Mouse (Mus musculus) heart, embryonic 15.5 days (tissue): ENCODE data around the gene Rnf38. TPM values are rescaled to one million over a fixed set of nuclear protein-coding genes. Genes with fewer than 3 reads are reported as not detected.

Experiments
- ATAC-seq: fragments of 200-750 bp; cut with Nextera tagmentation; replicated peaks from 2 replicates; pipeline ENCODE4 v1.8.0; 2017; ENCODE audit warnings: low read depth, moderate TSS enrichment; ENCODE audit not compliant: insufficient number of reproducible peaks, insufficient read depth, low FRiP score
- H3K27ac ChIP-seq: fragments of 300-500 bp; sonication (generic); 2 replicates; pipeline ENCODE4 v1.5.1; 2015; ENCODE audit warnings: mild to moderate bottlenecking, inconsistent platforms
- H3K27me3 ChIP-seq: fragments of 300-500 bp; sonication (generic); 2 replicates; pipeline ENCODE4 v1.6.1; 2015; ENCODE audit warnings: inconsistent platforms
- H3K36me3 ChIP-seq: fragments of 300-500 bp; sonication (generic); 2 replicates; pipeline ENCODE4 v1.6.1; 2015; ENCODE audit warnings: mild to moderate bottlenecking, inconsistent platforms
- H3K4me1 ChIP-seq: fragments of 300-500 bp; sonication (generic); replicated peaks from 2 replicates; pipeline ENCODE4 v1.6.1; 2015; ENCODE audit warnings: inconsistent platforms
- H3K4me2 ChIP-seq: fragments of 300-500 bp; sonication (generic); 2 replicates; pipeline ENCODE4 v1.6.1; 2015; ENCODE audit warnings: inconsistent platforms, mild to moderate bottlenecking, moderate library complexity
- H3K4me3 ChIP-seq: fragments of 300-500 bp; sonication (generic); 2 replicates; pipeline ENCODE4 v1.5.1; 2015; ENCODE audit warnings: mild to moderate bottlenecking, inconsistent platforms
- H3K9ac ChIP-seq: fragments of 300-500 bp; sonication (generic); 2 replicates; pipeline ENCODE4 v1.6.1; 2015; ENCODE audit warnings: mild to moderate bottlenecking, inconsistent platforms
- H3K9me3 ChIP-seq: fragments of 300-500 bp; sonication (generic); replicated peaks from 2 replicates; pipeline ENCODE4 v1.6.1; 2016; ENCODE audit warnings: inconsistent platforms
- WGBS: fragments of 180-500 bp; shearing (Covaris S2); methylation state at CpG from one replicate; pipeline ENCODE4 v1.1.7; 2015; ENCODE audit warnings: mixed read lengths; 5-methylcytosine and 5-hydroxymethylcytosine counted together
- polyA plus RNA-seq: library from polyadenylated mRNA; unstranded; fragments of >200 nt; fragmentation: Nextera tagmentation; extraction: Ambion mirVana; gene quantifications from 2 replicates; pipeline ENCODE4 v1.2.1, GENCODE M21; 2015

The Rnf38 gene
- polyA plus RNA-seq, result 14.1 and 18.8 TPM in 2 replicates

DNA sequence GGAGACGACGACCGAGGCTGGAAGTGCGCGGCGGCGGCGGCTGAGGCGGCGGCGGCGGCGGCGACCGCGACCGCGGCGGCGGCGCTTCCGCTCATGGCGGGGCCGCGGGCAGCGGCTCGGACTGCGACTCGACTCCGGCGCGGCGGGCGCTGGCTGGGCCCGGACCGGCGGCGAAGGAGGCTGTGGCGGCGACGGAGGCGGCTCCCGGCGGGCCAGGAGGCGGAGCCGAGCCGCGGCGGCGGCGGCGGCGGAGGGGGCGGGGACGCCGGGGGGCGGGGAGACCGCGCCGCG lies at the start of gene Rnf38:
Gene Rnf38 (minus strand): TSS at position 77 of the 291 bp plus-strand sequence.
- Histone ChIP-seq H3K36me3 (no peaks in the 10 kb centered on the region), H3K9me3 (no peaks in the 10 kb centered on the region), H3K27ac (peak within 1 kb of the TSS; percentile 93), H3K4me3 (peak within 1 kb of the TSS; percentile 86), H3K27me3 (no peaks in the 10 kb centered on the region), H3K9ac (peak within 1 kb of the TSS; percentile 87), H3K4me1 (peaks cover 20% of the 10 kb centered on the region), H3K4me2 (peak within 1 kb of the TSS; percentile 79)
- WGBS, result 0% methylated on average over 37 of the region's 61 CpGs
- no peak for ATAC-seq

DNA sequence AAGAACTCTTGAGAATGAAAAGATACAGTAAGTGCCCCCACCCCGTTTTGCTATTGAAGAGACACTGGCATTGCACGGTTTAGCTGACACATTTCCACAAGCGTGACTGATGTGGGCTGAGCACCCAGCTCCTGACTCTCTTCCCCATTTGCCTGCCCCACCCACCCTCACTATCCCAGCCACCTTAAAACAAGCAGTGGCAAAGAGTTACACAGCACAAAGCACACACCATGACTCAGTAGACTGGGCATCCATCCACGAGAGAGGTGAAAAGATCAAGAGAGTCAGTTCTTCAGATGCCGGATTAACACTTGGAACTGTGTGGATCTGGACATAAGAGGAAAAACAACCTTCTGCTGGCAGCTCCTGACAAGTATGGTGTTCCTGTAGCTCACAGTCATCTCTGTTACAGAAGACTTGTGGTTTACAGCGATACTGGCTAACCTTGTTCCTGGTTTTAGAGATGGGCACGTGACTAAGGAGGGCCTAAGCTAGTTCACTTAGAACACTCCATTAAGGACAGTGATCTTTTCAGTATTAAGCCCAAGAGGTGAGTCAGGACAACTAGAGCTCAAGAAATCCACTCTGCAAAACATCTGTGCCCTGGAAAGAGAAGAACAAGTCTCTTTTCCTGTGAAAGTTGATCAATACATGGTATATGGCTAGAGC lies 48.1 kb upstream of the Rnf38 start:
- Histone ChIP-seq H3K27ac (no peak overlapping the region), H3K4me2 (no peak overlapping the region), H3K9ac (no peak overlapping the region), H3K4me3 (no peak overlapping the region), H3K27me3 (no peaks in the 10 kb centered on the region), H3K36me3 (no peaks in the 10 kb centered on the region), H3K4me1 (no peaks in the 10 kb centered on the region), H3K9me3 (no peaks in the 10 kb centered on the region)
- 64% methylated on average over 7 of the region's 7 CpGs for WGBS
- ATAC-seq, result no peak

GRCm38 (mm10) chr4:44271134-44271533 lies 37.5 kb upstream of the Rnf38 start:
- no peak for ATAC-seq
- no peaks in the 10 kb centered on the region for H3K27me3 ChIP-seq
- H3K4me1 ChIP-seq, result no peaks in the 10 kb centered on the region
- H3K9me3 ChIP-seq, result no peaks in the 10 kb centered on the region
- no peak overlapping the region for H3K4me3 ChIP-seq
- H3K9ac ChIP-seq, result no peak overlapping the region
- WGBS, result 60% methylated on average over 5 of the region's 5 CpGs
- H3K27ac ChIP-seq, result no peak overlapping the region
- H3K36me3 ChIP-seq, result no peaks in the 10 kb centered on the region
- H3K4me2 ChIP-seq, result no peak overlapping the region

- no peak overlapping the region for H3K27ac ChIP-seq
- no peak overlapping the region for H3K4me3 ChIP-seq
- ATAC-seq, result no peak
- WGBS, result 86% methylated on average over 14 of the region's 14 CpGs
- no peaks in the 10 kb centered on the region for H3K9me3 ChIP-seq
- no peak overlapping the region for H3K9ac ChIP-seq
- H3K4me1 ChIP-seq, result no peaks in the 10 kb centered on the region
- no peak overlapping the region for H3K4me2 ChIP-seq
- no peaks in the 10 kb centered on the region for H3K27me3 ChIP-seq
- no peaks in the 10 kb centered on the region for H3K36me3 ChIP-seq
Measured at GRCm38 (mm10) chr4:44269376-44269817, 35.8 kb upstream of the Rnf38 start.

DNA sequence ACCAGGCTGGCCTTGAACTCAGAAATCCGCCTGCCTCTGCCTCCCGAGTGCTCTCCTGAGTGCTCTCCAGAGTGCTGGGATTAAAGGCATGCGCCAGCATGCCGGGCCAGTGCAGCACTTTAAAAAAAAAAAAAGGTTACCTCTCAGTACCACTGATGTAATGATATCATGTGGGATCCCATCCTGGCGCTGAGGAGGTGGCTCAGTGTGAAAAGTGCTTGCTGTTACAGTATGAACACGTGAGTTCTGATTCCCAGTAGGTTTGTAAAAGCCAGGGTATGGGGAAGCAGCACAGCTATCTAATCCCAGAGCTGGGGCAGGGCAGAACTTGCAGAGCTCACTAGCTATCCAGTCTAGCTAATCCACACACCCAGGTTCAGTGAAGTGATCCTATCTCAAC lies 33.8 kb upstream of the Rnf38 start:
- no peak for ATAC-seq
- H3K36me3 ChIP-seq, result no peaks in the 10 kb centered on the region
- H3K4me1 ChIP-seq, result no peaks in the 10 kb centered on the region
- H3K4me3 ChIP-seq, result no peak overlapping the region
- H3K27me3 ChIP-seq, result no peaks in the 10 kb centered on the region
- no peaks in the 10 kb centered on the region for H3K9me3 ChIP-seq
- no peak overlapping the region for H3K27ac ChIP-seq
- H3K9ac ChIP-seq, result no peak overlapping the region
- H3K4me2 ChIP-seq, result no peak overlapping the region
- 80% methylated on average over 6 of the region's 6 CpGs for WGBS

GRCm38 (mm10) chr4:44265500-44265899 lies 31.9 kb upstream of the Rnf38 start:
- Histone ChIP-seq H3K4me3 (no peak overlapping the region), H3K27me3 (no peaks in the 10 kb centered on the region), H3K9me3 (no peaks in the 10 kb centered on the region), H3K36me3 (no peaks in the 10 kb centered on the region), H3K4me2 (no peak overlapping the region), H3K27ac (no peak overlapping the region), H3K9ac (no peak overlapping the region), H3K4me1 (no peaks in the 10 kb centered on the region)
- ATAC-seq, result no peak
- WGBS, result 45% methylated on average over 3 of the region's 3 CpGs

GRCm38 (mm10) chr4:44260244-44260643 lies 26.7 kb upstream of the Rnf38 start:
- H3K27ac ChIP-seq, result no peak overlapping the region
- H3K4me3 ChIP-seq, result no peak overlapping the region
- no peak for ATAC-seq
- H3K27me3 ChIP-seq, result no peaks in the 10 kb centered on the region
- H3K36me3 ChIP-seq, result no peaks in the 10 kb centered on the region
- H3K9me3 ChIP-seq, result no peaks in the 10 kb centered on the region
- H3K4me1 ChIP-seq, result no peaks in the 10 kb centered on the region
- no peak overlapping the region for H3K9ac ChIP-seq
- no peak overlapping the region for H3K4me2 ChIP-seq
- WGBS, result 1% methylated on average over 10 of the region's 10 CpGs

GRCm38 (mm10) chr4:44259126-44259525 lies 25.5 kb upstream of the Rnf38 start:
- no peaks in the 10 kb centered on the region for H3K4me1 ChIP-seq
- H3K27me3 ChIP-seq, result no peaks in the 10 kb centered on the region
- H3K9ac ChIP-seq, result no peak overlapping the region
- H3K27ac ChIP-seq, result no peak overlapping the region
- H3K36me3 ChIP-seq, result no peaks in the 10 kb centered on the region
- 77% methylated on average over 4 of the region's 4 CpGs for WGBS
- H3K4me2 ChIP-seq, result no peak overlapping the region
- no peak overlapping the region for H3K4me3 ChIP-seq
- no peak for ATAC-seq
- no peaks in the 10 kb centered on the region for H3K9me3 ChIP-seq

- no peak overlapping the region for H3K4me2 ChIP-seq
- no peak for ATAC-seq
- no peak overlapping the region for H3K9ac ChIP-seq
- H3K4me3 ChIP-seq, result no peak overlapping the region
- 0 out of 2 replicates have a peak, but pooled peaks cover 3% of the 10 kb centered on the region for H3K4me1 ChIP-seq
- H3K9me3 ChIP-seq, result no peaks in the 10 kb centered on the region
- H3K27ac ChIP-seq, result no peak overlapping the region
- H3K27me3 ChIP-seq, result no peaks in the 10 kb centered on the region; the same call in 1 of the 2 replicates
- no peaks in the 10 kb centered on the region for H3K36me3 ChIP-seq
- WGBS, result 63% methylated on average over 5 of the region's 5 CpGs
Measured at GRCm38 (mm10) chr4:44254579-44254978, 21.0 kb upstream of the Rnf38 start.

- H3K9me3 ChIP-seq, result no peaks in the 10 kb centered on the region
- no peak overlapping the region for H3K27ac ChIP-seq
- no peak overlapping the region for H3K9ac ChIP-seq
- H3K36me3 ChIP-seq, result no peaks in the 10 kb centered on the region
- ATAC-seq, result no peak
- H3K4me2 ChIP-seq, result no peak overlapping the region
- no peak overlapping the region for H3K4me3 ChIP-seq
- 0 out of 2 replicates have a peak, but pooled peaks cover 3% of the 10 kb centered on the region for H3K4me1 ChIP-seq
- H3K27me3 ChIP-seq, result peaks cover 2% of the 10 kb centered on the region
- 6% methylated on average over 6 of the region's 6 CpGs for WGBS
Measured at GRCm38 (mm10) chr4:44253191-44253590, 19.6 kb upstream of the Rnf38 start.

GRCm38 (mm10) chr4:44251966-44252916 lies 18.7 kb upstream of the Rnf38 start:
- Histone ChIP-seq H3K27ac (no peak overlapping the region), H3K27me3 (peaks cover 2% of the 10 kb centered on the region), H3K4me3 (no peak overlapping the region), H3K9me3 (no peaks in the 10 kb centered on the region), H3K36me3 (no peaks in the 10 kb centered on the region), H3K9ac (no peak overlapping the region), H3K4me1 (peaks cover 6% of the 10 kb centered on the region; the same call in 1 of the 2 replicates), H3K4me2 (no peak overlapping the region)
- 8% methylated on average over 13 of the region's 13 CpGs for WGBS
- no peak for ATAC-seq
